Mouse (Mus musculus): ENCODE measurements at regions not wholly inside any gene's neighbourhood (a gene's known extent, or its start where the extent isn't known, plus 50 kb on each side); places are given as distances from the start of the nearest gene placed in this dataset.
A peak's percentile ranks its signal among the peaks of the same experiment; 100 is the strongest.

DNA sequence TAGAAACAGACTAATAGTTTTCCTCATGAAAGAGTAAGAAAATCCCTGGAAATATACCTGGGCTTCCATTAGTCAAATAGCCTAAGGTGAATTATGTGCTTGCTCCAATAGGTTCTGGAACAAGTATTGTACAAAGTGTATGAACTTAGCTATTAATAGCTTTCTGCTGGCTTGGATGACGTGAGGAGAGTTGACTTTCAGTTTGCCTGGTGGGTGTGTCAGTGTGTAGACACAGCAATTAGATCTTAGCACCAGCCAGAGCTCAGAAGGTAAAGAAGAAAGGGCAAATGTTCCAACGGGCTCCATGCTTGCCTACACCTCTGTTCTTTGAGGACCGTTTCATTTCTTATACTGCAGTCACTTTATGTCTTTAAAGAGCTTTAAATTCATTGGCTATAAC lies 654.8 kb upstream of the Mef2c start:
- Histone ChIP-seq H3K36me3 (ENCODE audit: control insufficient read depth, insufficient read depth) (no peaks in the 10 kb centered on the region), H3K27me3 (ENCODE audit: control insufficient read depth, insufficient read depth, insufficient read length) (no peaks in the 10 kb centered on the region), H3ac (ENCODE audit: control insufficient read depth, insufficient read length) (no peak overlapping the region), H3K4me2 (ENCODE audit: low read depth) (peak overlapping the region; percentile 42), H3K79me2 (ENCODE audit: control insufficient read depth, insufficient read depth) (no peaks in the 10 kb centered on the region), H3K4me3 (no peak overlapping the region)
- TF ChIP-seq REST (IDR thresholded peaks at IDR 0.05; ENCODE audit: insufficient read depth, insufficient read length) (no peak), TCF3 (IDR thresholded peaks at IDR 0.05; ENCODE audit: insufficient read length, low read depth) (no peak), POLR2AphosphoS2 (IDR thresholded peaks at IDR 0.05; ENCODE audit: insufficient read length, low read depth) (no peak), MAX (IDR thresholded peaks at IDR 0.05; ENCODE audit: low read depth) (no peak), CEBPB (IDR thresholded peaks at IDR 0.05; ENCODE audit: insufficient read depth, poor library complexity, severe bottlenecking) (no peak), SRF (IDR thresholded peaks at IDR 0.05; ENCODE audit: control insufficient read depth, insufficient read length, low read depth) (no peak), E2F4 (IDR thresholded peaks at IDR 0.05; ENCODE audit: insufficient read depth) (no peak)

DNA sequence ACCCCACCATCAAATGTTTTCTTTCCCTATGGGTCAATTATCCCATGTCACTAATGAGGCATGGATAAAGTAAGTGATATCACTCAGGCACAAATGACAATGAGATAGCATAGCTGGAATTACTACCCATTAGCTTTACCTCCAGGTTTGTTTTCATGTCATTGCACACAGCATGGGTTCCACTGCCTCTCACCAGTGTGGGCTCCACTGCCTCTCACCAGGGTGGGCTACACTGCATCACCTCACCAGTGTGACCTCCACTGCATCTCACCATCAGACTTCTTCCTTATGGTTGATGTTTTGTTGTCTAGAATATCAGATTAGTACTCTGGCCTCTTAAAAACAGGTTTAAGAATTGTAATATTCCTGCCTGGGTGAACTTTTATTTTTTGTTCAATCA lies 634.0 kb upstream of the Mef2c start:
- Histone ChIP-seq H3K36me3 (ENCODE audit: control insufficient read depth, insufficient read depth) (no peaks in the 10 kb centered on the region), H3K4me3 (no peak overlapping the region), H3ac (ENCODE audit: control insufficient read depth, insufficient read length) (no peak overlapping the region), H3K79me2 (ENCODE audit: control insufficient read depth, insufficient read depth) (no peaks in the 10 kb centered on the region), H3K4me2 (ENCODE audit: low read depth) (no peak overlapping the region), H3K27me3 (ENCODE audit: control insufficient read depth, insufficient read depth, insufficient read length) (no peaks in the 10 kb centered on the region)
- TF ChIP-seq REST (IDR thresholded peaks at IDR 0.05; ENCODE audit: insufficient read depth, insufficient read length) (no peak), CEBPB (IDR thresholded peaks at IDR 0.05; ENCODE audit: insufficient read depth, poor library complexity, severe bottlenecking) (no peak), E2F4 (IDR thresholded peaks at IDR 0.05; ENCODE audit: insufficient read depth) (no peak), USF1 (IDR thresholded peaks at IDR 0.05; ENCODE audit: low read depth) (no peak), TCF3 (IDR thresholded peaks at IDR 0.05; ENCODE audit: insufficient read length, low read depth) (no peak), MYOD1 (IDR thresholded peaks at IDR 0.05; ENCODE audit: control insufficient read depth in 1 of 3, insufficient read length in 2 of 3, low read depth in 2 of 3) (no peak), SRF (IDR thresholded peaks at IDR 0.05; ENCODE audit: control insufficient read depth, insufficient read length, low read depth) (no peak), POLR2AphosphoS2 (IDR thresholded peaks at IDR 0.05; ENCODE audit: insufficient read length, low read depth) (no peak), MYOG (IDR thresholded peaks at IDR 0.05; ENCODE audit: control insufficient read depth in 1 of 3, insufficient read depth in 1 of 3, insufficient read length in 2 of 3, low read depth in 2 of 3) (no peak), POLR2A (IDR thresholded peaks at IDR 0.05; ENCODE audit: insufficient read length, low read depth) (no peak)

DNA sequence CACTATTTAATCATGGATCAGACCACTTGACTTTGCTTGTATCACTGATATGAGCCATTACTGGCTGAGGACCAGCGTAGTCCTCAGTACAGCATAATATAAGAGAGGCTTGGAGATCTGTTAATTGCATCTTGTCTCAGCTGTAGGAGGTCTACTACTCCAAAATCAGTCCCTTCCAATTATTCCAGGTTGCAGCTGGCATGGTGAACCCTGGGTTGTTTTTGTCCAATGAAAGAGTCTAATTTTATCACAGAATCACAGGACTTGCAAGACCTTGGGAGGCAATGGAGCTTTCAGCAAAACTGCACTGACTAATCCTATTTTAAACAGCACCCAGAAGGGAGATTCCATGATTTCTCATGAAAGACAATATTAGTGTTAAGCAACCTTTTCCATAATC lies 629.7 kb upstream of the Mef2c start:
- TF ChIP-seq POLR2AphosphoS2 (IDR thresholded peaks at IDR 0.05; ENCODE audit: insufficient read length, low read depth): no peak
- TF ChIP-seq TCF3 (IDR thresholded peaks at IDR 0.05; ENCODE audit: insufficient read length, low read depth): no peak
- TF ChIP-seq REST (IDR thresholded peaks at IDR 0.05; ENCODE audit: insufficient read depth, insufficient read length): no peak
- TF ChIP-seq SRF (IDR thresholded peaks at IDR 0.05; ENCODE audit: control insufficient read depth, insufficient read length, low read depth): no peak
- no peak for TF ChIP-seq USF1 (IDR thresholded peaks at IDR 0.05; ENCODE audit: low read depth)
- TF ChIP-seq TCF12 (IDR thresholded peaks at IDR 0.05; ENCODE audit: insufficient read depth, poor library complexity, severe bottlenecking): no peak
- no peak for TF ChIP-seq POLR2A (IDR thresholded peaks at IDR 0.05; ENCODE audit: insufficient read length, low read depth)
- no peak for TF ChIP-seq E2F4 (IDR thresholded peaks at IDR 0.05; ENCODE audit: insufficient read depth)
- Histone ChIP-seq H3K36me3 (ENCODE audit: control insufficient read depth, insufficient read depth) (no peaks in the 10 kb centered on the region), H3K27me3 (ENCODE audit: control insufficient read depth, insufficient read depth, insufficient read length) (no peaks in the 10 kb centered on the region), H3K4me2 (ENCODE audit: low read depth) (no peak overlapping the region), H3ac (ENCODE audit: control insufficient read depth, insufficient read length) (no peak overlapping the region), H3K4me3 (no peak overlapping the region), H3K79me2 (ENCODE audit: control insufficient read depth, insufficient read depth) (no peaks in the 10 kb centered on the region)

DNA sequence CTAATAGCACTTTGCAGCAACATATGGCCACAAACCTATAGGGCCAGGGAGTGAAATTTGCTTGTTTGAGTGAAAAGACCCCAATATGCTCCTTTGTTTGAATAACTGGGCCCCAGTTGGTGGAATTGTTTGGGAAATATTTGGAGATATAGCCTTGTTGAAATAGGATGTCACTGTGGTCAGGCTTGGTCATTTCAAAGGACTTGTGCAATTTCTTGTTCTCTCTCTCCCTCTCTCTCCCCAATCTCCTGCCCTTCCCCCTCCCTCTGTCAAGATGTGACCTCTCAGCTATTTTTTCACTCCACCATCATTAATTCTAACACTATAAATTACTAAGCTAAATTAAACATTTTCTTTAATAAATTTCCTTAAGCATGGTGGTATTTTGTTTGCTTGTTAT lies 620.5 kb upstream of the Mef2c start:
- Histone ChIP-seq H3K79me2 (ENCODE audit: control insufficient read depth, insufficient read depth) (no peaks in the 10 kb centered on the region), H3K4me2 (ENCODE audit: low read depth) (no peak overlapping the region), H3ac (ENCODE audit: control insufficient read depth, insufficient read length) (no peak overlapping the region), H3K27me3 (ENCODE audit: control insufficient read depth, insufficient read depth, insufficient read length) (no peaks in the 10 kb centered on the region), H3K4me3 (no peak overlapping the region), H3K36me3 (ENCODE audit: control insufficient read depth, insufficient read depth) (no peaks in the 10 kb centered on the region)
- no peak for TF ChIP-seq MYOG (IDR thresholded peaks at IDR 0.05; ENCODE audit: control insufficient read depth in 1 of 3, insufficient read depth in 1 of 3, insufficient read length in 2 of 3, low read depth in 2 of 3)
- TF ChIP-seq REST (IDR thresholded peaks at IDR 0.05; ENCODE audit: insufficient read depth, insufficient read length): no peak

DNA sequence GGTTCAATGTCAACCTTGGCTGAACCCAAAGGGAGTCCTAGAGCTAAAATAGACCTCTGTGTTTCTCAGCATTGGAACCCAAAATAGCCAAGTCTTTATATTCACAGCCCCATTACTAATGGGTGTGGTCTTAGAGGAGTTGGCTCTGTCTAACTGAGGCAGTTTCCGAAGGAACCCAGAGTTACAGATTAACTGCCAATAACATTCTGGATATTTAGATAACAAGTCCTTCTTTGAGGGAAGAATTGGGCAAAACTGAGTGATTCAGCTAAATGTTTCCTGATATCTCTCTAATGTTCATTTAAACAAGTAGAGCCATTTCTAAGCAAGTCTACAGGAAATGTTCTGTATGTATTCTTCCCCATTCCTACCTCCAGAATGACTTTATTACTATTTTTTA lies 615.1 kb upstream of the Mef2c start:
- TF ChIP-seq MYOD1 (IDR thresholded peaks at IDR 0.05; ENCODE audit: control insufficient read depth in 1 of 3, insufficient read length in 2 of 3, low read depth in 2 of 3) (no peak), CEBPB (IDR thresholded peaks at IDR 0.05; ENCODE audit: insufficient read depth, poor library complexity, severe bottlenecking) (no peak), TCF12 (IDR thresholded peaks at IDR 0.05; ENCODE audit: insufficient read depth, poor library complexity, severe bottlenecking) (no peak), POLR2AphosphoS2 (IDR thresholded peaks at IDR 0.05; ENCODE audit: insufficient read length, low read depth) (no peak), REST (IDR thresholded peaks at IDR 0.05; ENCODE audit: insufficient read depth, insufficient read length) (no peak), POLR2A (IDR thresholded peaks at IDR 0.05; ENCODE audit: insufficient read length, low read depth) (no peak), E2F4 (IDR thresholded peaks at IDR 0.05; ENCODE audit: insufficient read depth) (no peak), USF1 (IDR thresholded peaks at IDR 0.05; ENCODE audit: low read depth) (no peak)
- Histone ChIP-seq H3ac (ENCODE audit: control insufficient read depth, insufficient read length) (no peak overlapping the region), H3K36me3 (ENCODE audit: control insufficient read depth, insufficient read depth) (no peaks in the 10 kb centered on the region), H3K4me2 (ENCODE audit: low read depth) (no peak overlapping the region), H3K79me2 (ENCODE audit: control insufficient read depth, insufficient read depth) (no peaks in the 10 kb centered on the region), H3K4me3 (no peak overlapping the region), H3K27me3 (ENCODE audit: control insufficient read depth, insufficient read depth, insufficient read length) (no peaks in the 10 kb centered on the region)
